Mouse (Mus musculus): ENCODE measurements around the gene Ggt5. TPM values are rescaled to one million over a fixed set of nuclear protein-coding genes. Genes with fewer than 3 reads are reported as not detected.
A peak's percentile ranks its signal among the peaks of the same experiment; 100 is the strongest.

The Ggt5 gene
- polyA plus RNA-seq, 3 experiments from 2014 or later, result 0.29 to 0.45 (median 0.42) TPM

- no peak for ATAC-seq
Observed at GRCm38 (mm10) chr10:75626991-75627390, 37.9 kb downstream of the Ggt5 start.

GRCm38 (mm10) chr10:75627490-75627889 lies 38.4 kb downstream of the Ggt5 start:
- ATAC-seq, result no peak

- no peak for ATAC-seq
Observed at GRCm38 (mm10) chr10:75632633-75633032, 43.5 kb downstream of the Ggt5 start.

GRCm38 (mm10) chr10:75633048-75633447 lies 43.9 kb downstream of the Ggt5 start:
- no peak for ATAC-seq

- ATAC-seq, result no peak
Observed at GRCm38 (mm10) chr10:75633576-75634139, 44.5 kb downstream of the Ggt5 start.

- no peak for ATAC-seq
Observed at GRCm38 (mm10) chr10:75634610-75635009, 45.5 kb downstream of the Ggt5 start.

GRCm38 (mm10) chr10:75635019-75635692 lies 46.0 kb downstream of the Ggt5 start:
- no peak for ATAC-seq

- ATAC-seq, result peak; percentile 81
Observed at GRCm38 (mm10) chr10:75635693-75636055, 46.5 kb downstream of the Ggt5 start.

GRCm38 (mm10) chr10:75636084-75636786 lies 47.1 kb downstream of the Ggt5 start:
- ATAC-seq, result no peak

GRCm38 (mm10) chr10:75637711-75638110 lies 48.6 kb downstream of the Ggt5 start:
- no peak for ATAC-seq

- peak; percentile 62 for ATAC-seq
Observed at GRCm38 (mm10) chr10:75641721-75642222, 52.6 kb downstream of the Ggt5 start.

GRCm38 (mm10) chr10:75642436-75642835 lies 53.3 kb downstream of the Ggt5 start:
- ATAC-seq, result no peak

GRCm38 (mm10) chr10:75642891-75643290 lies 53.8 kb downstream of the Ggt5 start:
- ATAC-seq, result peak; percentile 76

- ATAC-seq, result peak; percentile 56
Observed at GRCm38 (mm10) chr10:75643741-75644343, 54.7 kb downstream of the Ggt5 start, which contains the start of gene Susd2. Gene Susd2 (minus strand): TSS chr10:75644008.

GRCm38 (mm10) chr10:75645616-75646015 lies 56.5 kb downstream of the Ggt5 start:
- no peak for ATAC-seq

- ATAC-seq, result no peak
Observed at GRCm38 (mm10) chr10:75646406-75646805, 57.3 kb downstream of the Ggt5 start.

- no peak for ATAC-seq
Observed at GRCm38 (mm10) chr10:75647362-75647761, 58.2 kb downstream of the Ggt5 start.

GRCm38 (mm10) chr10:75648091-75648490 lies 59.0 kb downstream of the Ggt5 start:
- ATAC-seq, result no peak

- no peak for ATAC-seq
Observed at GRCm38 (mm10) chr10:75649001-75649400, 59.9 kb downstream of the Ggt5 start.

GRCm38 (mm10) chr10:75649406-75649995 lies 60.4 kb downstream of the Ggt5 start:
- no peak for ATAC-seq

GRCm38 (mm10) chr10:75650306-75650902 lies 61.3 kb downstream of the Ggt5 start:
- peak; percentile 62 for ATAC-seq

GRCm38 (mm10) chr10:75651381-75652068 lies 62.4 kb downstream of the Ggt5 start:
- ATAC-seq, result no peak

Measured in inflammation-experienced regulatory T-cells, adult 6 months (primary cell).